Mouse (Mus musculus): Measurements from ENCODE around the gene Mc1r.
"Not testable (repeated sequence)": the region's sequence is repeated elsewhere in the genome, so short reads cannot be mapped to it uniquely, and the experiment has no call there.

Gene Mc1r

GRCm38 (mm10) chr8:123411781-123412327 lies 4.9 kb downstream of the Mc1r start:
- no peak for DNase-seq (ENCODE audit: low spot score)

GRCm38 (mm10) chr8:123412560-123413170 lies 5.8 kb downstream of the Mc1r start:
- peak; percentile 88 for DNase-seq (ENCODE audit: low spot score)

GRCm38 (mm10) chr8:123414255-123414654 lies 7.3 kb downstream of the Mc1r start:
- DNase-seq (ENCODE audit: low spot score), result no peak

- DNase-seq (ENCODE audit: low spot score), result not testable (repeated sequence)
Measured at GRCm38 (mm10) chr8:123414997-123415696, 8.2 kb downstream of the Mc1r start.

GRCm38 (mm10) chr8:123415967-123416943 lies 9.3 kb downstream of the Mc1r start:
- DNase-seq (ENCODE audit: low spot score), result no peak

- DNase-seq (ENCODE audit: low spot score), result no peak
Measured at GRCm38 (mm10) chr8:123416944-123417555, 10.1 kb downstream of the Mc1r start.

- no peak for DNase-seq (ENCODE audit: low spot score)
Measured at GRCm38 (mm10) chr8:123419711-123420110, 12.8 kb downstream of the Mc1r start.

- DNase-seq (ENCODE audit: low spot score), result no peak
Measured at GRCm38 (mm10) chr8:123420525-123421281, 13.8 kb downstream of the Mc1r start.

GRCm38 (mm10) chr8:123421325-123421724 lies 14.4 kb downstream of the Mc1r start:
- DNase-seq (ENCODE audit: low spot score), result no peak

GRCm38 (mm10) chr8:123422056-123422780 lies 15.3 kb downstream of the Mc1r start:
- no peak for DNase-seq (ENCODE audit: low spot score)

GRCm38 (mm10) chr8:123422781-123423159 lies 15.9 kb downstream of the Mc1r start:
- no peak for DNase-seq (ENCODE audit: low spot score)

- DNase-seq (ENCODE audit: low spot score), result no peak
Measured at GRCm38 (mm10) chr8:123423441-123423840, 16.5 kb downstream of the Mc1r start, which contains the start of gene Def8. Gene Def8, plus strand, starts transcription at chr8:123423527.

- DNase-seq (ENCODE audit: low spot score), result no peak
Measured at GRCm38 (mm10) chr8:123426511-123427509, 19.9 kb downstream of the Mc1r start.

- DNase-seq (ENCODE audit: low spot score), result no peak
Measured at GRCm38 (mm10) chr8:123427639-123428275, 20.9 kb downstream of the Mc1r start.

GRCm38 (mm10) chr8:123428343-123428893 lies 21.5 kb downstream of the Mc1r start:
- no peak for DNase-seq (ENCODE audit: low spot score)

GRCm38 (mm10) chr8:123428939-123429721 lies 22.2 kb downstream of the Mc1r start:
- no peak for DNase-seq (ENCODE audit: low spot score)

GRCm38 (mm10) chr8:123429722-123430013 lies 22.8 kb downstream of the Mc1r start:
- not testable (repeated sequence) for DNase-seq (ENCODE audit: low spot score)

GRCm38 (mm10) chr8:123430936-123431335 lies 24.0 kb downstream of the Mc1r start:
- not testable (repeated sequence) for DNase-seq (ENCODE audit: low spot score)
